Mouse (Mus musculus) spleen, embryonic (tissue): ENCODE data around the gene Dbnl.

Experiments used
- CTCF ChIA-PET: fragments of 350-600 bp; sonication (Branson Sonifier 250); formaldehyde crosslinking; loops from one replicate; lab custom pipeline; 2022; lab: Charles Lee

Dbnl gene

DNA sequence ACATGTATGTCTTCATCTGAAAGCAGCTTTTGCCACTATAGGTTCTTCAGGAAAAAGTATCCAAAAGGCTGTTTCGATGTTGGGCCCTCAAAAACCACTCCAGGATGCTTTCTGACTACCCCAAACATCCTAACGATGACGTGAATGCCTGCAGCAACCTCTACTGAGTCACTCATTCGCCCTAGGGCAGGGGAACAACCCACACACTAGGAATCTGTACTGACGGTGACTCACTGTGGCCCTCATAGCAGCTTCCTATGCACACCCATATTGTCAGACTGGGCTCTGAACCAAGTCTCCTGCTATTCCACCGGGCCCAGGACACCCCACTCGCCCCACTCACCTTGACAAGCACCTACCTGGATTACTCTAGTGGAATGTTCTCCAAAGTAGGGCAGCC lies 46.8 kb downstream of the Dbnl start:
- CTCF ChIA-PET, result interaction anchor here (0.6 to 0.7 kb wide), 2 partner anchors 47 to 471 kb away, joined by 9 to 13 read pairs; no protein-coding TSS in a partner anchor

DNA sequence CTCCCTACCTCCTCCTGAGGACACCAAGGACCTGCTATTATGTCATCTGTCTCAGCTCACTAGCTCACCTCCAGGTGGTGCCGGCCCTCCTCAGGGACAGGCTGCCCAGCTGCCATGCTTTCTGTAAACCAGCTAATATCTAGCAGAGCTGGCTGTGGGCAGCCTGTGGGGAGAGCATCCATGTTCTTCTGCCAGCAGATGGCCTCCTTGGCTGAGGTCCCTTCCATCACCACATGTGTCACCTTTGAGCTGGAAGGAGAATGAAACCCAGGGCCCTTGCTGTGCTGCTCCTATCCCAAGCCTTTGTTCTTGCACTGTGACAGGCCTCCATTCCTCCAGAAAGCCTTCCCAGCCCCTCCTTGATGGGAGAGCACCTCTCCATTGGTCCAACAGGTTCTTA lies 47.8 kb downstream of the Dbnl start:
- CTCF ChIA-PET, result interaction anchor here (0.6 to 0.7 kb wide), 2 partner anchors 360 to 736 kb away, joined by 4 to 5 read pairs; no protein-coding TSS in a partner anchor

GRCm38 (mm10) chr11:5837251-5838246 lies 49.3 kb downstream of the Dbnl start, which contains the start of gene Polm:
Gene Polm (minus strand): TSS chr11:5838016.
- CTCF ChIA-PET, result no interaction called here

GRCm38 (mm10) chr11:5840346-5840745 lies 52.1 kb downstream of the Dbnl start:
- CTCF ChIA-PET, result no interaction called here

DNA sequence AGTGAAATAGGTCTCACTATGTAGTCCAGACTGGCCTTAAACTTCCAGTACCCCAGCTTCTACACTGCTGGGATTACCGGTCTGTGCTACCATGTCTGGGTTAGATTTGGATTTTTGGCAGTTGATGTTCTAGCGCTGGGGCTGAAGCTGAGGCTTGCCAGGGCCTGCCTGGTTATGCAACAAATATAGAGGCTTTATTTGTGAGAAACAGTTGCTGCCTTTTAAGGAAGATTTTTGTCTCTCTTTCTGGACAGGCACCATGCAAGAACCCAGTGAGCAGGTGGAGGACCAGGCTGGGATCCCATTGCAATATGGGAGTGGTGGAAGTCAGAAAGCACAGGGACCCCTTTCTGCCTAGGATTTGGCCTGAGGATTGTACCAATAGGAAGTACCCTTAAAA lies 53.5 kb downstream of the Dbnl start:
- CTCF ChIA-PET, result interaction anchor here (0.7 kb wide), 1 partner anchor 33 kb away, joined by 4 read pairs; no protein-coding TSS in a partner anchor

- CTCF ChIA-PET, result no interaction called here
Observed at GRCm38 (mm10) chr11:5843131-5843530, 54.8 kb downstream of the Dbnl start.

- CTCF ChIA-PET, result no interaction called here
Observed at GRCm38 (mm10) chr11:5846639-5847345, 58.5 kb downstream of the Dbnl start.

DNA sequence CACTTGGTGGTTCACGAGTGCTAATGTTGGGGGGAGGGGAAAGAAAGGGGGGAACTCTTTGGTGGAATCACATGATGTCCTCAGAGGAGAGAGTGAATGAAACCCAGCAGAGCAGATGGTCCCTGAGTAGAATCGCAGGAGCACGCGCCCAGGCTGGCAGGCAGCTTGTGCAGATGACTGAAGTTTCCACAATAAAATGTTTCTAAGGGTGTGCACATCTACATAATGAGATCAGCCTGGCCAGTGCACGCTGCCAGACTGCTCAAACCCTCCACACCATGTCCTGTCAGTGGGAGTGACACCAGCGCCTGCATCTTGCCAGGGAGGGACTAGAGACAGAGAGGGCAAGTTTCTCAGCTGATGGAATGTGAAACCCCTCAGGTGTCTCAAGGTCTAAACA lies 60.5 kb downstream of the Dbnl start:
- CTCF ChIA-PET, result no interaction called here

DNA sequence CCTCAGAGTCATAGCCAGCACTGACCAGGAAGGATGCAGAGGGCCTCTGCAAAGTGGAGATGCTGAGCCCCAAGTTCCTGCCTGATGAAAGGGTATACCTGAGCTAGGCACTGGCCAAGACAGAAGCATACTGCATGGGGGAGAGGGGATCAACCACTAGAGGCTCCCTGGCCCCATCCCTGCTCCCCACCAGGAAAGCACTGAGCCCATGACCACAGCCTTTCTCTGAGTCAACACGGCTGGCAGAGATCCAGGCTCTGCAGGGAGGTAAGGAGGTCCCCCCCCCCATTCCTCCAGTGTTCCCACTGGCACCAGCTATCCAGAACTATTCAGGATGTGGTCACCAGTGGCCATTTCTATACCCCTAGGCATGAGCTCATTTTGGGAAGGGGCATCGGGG lies 61.0 kb downstream of the Dbnl start:
- CTCF ChIA-PET, result interaction anchor here (0.7 kb wide), 3 partner anchors 11 to 477 kb away, joined by 4 to 8 read pairs (median 7); no protein-coding TSS in a partner anchor

DNA sequence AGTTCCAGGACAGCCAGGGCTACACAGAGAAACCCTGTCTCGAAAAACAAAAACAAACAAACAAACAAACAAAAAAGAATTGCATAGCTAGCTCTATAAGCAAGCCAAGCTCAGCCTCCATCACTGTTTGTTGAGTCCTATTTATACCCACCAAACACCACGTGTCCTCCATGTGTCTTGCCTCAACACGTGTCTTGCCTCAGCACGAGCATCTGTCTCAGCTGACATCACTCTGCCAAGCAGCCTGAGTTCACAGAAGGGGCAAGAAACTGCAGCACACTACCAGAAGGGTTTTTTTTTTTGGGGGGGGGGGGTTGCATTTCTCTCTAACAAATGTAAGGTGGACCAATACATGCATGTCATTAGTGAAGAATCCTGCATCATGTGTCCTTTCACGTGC lies 62.2 kb downstream of the Dbnl start:
- CTCF ChIA-PET, result no interaction called here
